Mouse (Mus musculus): Measurements from ENCODE around the gene Prr19.

DNA sequence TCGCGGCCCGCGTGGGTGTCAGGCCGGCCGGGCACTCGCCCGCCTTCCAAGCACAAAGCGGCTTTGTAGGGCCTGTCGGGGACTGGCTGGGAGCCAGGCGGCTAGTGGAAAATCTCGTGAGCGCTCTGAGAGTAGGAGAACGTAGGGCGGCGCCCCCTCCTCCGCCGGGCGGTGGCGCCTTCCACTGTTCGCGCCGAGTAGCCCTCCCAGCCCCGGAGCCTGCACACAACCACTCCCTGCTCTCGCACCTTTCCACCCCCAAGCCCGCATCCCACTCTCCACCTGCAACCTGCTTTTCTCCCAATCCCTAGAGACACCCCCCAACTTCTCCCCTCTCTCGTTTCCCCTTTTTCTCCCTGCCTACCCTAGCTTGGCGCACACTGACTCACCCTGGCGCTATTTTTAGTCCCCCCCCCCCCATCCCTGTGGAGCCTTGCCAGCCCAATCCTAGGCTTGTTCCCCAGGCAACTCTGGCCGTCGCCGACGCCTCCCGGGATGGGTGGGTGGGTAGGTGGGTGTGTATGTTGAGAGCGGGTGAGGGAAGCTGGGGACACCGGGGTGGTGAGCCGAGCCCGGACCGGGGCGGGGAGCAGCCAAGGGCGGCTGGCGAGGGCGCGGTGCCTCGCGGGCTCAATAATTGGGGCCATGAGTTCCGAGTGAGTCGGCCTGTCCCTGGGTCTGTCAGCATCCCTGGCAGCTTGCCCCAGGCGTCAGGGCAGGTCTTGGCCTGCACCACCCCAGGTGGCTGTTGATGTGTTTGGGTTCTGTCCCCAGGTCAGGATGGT lies 21.9 kb upstream of the Prr19 start:
- no peak for TF ChIP-seq CTCF (IDR thresholded peaks at IDR 0.05; ENCODE audit: low read depth, low read length)
- TF ChIP-seq POLR2A (IDR thresholded peaks at IDR 0.05; ENCODE audit: borderline replicate concordance, low read depth, low read length) = no peak
